Mouse (Mus musculus) liver, embryonic 14.5 days (tissue): Measurements from ENCODE around the gene Tac4.
A peak's percentile ranks its signal among the peaks of the same experiment; 100 is the strongest.

Experiments used
- CTCF ChIP-seq: IDR thresholded peaks from 2 replicates; pipeline ENCODE4 v1.5.1; 2016; ENCODE audit warnings: antibody characterized with exemption, low read depth, control low read depth
- EP300 ChIP-seq: IDR thresholded peaks from 2 replicates; pipeline ENCODE4 v1.6.1; 2016; ENCODE audit warnings: antibody characterized with exemption, low read depth

GRCm38 (mm10) chr11:95309510-95310006, 48.2 kb downstream of the Tac4 start:
- TF ChIP-seq CTCF (no peak), EP300 (peak; percentile 28; the same call in 1 of the 2 replicates)
